Mouse (Mus musculus) activated CD4-positive, CD25-positive, alpha-beta regulatory T cell, adult 4 months (primary cell): ENCODE results near the gene Arpin. TPM values are rescaled to one million over a fixed set of nuclear protein-coding genes. Genes with fewer than 3 reads are reported as not detected.

Source experiments
- ATAC-seq: one replicate; pipeline ENCODE4 v1.8.0; 2017
- polyA plus RNA-seq, 2 experiments: library from polyadenylated mRNA; unstranded; fragments of 100-300 nt; shearing (Covaris generic); gene quantifications; one replicate each; pipeline ENCODE4 v1.2.1; 2017

The Arpin gene
- not detected for polyA plus RNA-seq

DNA sequence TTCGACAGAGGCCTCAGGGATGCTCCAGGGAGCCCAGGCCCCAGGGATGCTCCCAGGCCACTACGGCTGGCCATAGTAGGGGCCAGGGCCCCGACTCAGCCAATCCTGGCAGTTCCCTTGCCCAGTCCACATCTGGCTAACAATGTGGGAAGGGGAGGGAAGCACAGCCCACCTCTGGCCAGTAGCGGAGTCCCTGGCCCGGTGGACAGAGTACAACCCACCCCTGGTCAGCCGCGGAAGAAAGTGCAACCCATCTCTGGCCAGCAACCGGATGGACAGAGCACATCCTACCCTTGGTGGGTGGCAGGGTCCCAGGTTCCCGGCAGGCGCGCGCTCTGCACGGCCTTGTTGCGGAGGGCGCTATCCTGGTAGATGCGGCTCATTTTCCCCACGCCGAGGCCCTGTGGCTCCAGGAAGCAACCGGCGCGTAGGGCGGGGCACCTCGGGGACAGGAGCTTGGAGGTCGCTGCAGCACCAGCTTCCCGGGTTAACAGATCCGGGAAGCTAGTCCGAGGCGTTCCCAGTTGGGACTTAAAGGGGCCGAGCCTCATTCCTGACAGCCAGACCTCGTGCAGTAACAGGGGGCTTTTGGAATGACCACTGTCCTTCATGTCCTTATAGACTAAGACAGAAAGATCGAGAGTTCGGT, at the start of gene Arpin:
Gene Arpin (minus strand): TSS at position 498 of the 649 bp plus-strand sequence.
- ATAC-seq: no peak

DNA sequence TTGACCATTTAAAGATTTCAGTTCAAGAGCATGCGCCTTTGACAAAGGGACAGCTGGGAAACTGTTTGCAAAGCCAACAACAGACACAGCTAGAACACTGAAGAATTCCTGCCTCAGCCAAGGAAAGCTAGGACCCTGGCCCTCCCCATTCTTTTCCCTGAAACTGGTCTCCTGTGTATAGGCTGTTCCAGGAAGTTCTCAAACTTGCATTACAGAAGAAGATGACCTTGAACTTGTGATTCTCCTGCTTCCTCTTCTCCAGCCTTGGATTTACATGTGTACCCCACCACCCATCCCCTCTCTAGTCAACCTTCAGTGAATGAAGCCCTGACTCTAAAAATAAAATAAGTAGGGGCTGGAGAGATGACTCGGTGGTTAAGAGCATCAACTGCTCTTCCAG, 40.2 kb upstream of the Arpin start:
- no peak for ATAC-seq

DNA sequence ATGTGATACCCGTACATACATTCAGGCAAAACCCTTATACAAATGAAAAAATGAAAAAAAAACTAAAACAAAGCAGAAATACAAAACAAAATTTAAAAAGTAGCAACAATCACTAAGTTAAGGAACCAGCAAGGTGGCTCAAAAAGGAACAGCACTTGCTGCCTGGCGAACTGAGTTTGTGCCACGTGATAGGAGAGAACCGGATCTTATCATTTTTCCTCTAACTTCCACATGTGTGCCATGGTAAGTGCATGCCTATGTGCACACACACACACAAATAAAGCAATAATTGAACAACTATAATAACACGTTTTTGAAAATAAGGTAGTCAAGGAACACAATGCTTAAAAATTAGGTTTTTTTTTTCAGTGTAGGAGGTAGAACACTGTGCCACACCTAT, 37.0 kb upstream of the Arpin start:
- ATAC-seq: no peak

DNA sequence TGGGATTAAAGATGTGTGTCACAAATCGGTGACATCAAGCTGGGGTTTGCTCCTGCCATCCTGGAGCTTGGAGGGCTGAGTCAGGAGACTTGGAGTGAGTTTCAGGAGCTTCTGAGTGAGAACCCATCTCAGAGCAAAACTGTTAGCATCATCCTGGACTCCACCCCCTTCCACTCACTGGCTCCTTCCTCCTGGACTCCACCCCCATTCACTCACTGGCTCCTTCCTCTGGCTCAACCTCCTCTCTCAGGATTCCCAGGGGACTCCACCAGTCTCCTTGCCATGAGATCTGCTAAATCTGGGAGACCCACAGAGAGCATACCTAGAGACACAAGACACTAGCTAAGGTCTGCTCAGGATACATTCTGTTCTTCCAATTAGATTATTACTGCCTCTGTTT, 35.2 kb upstream of the Arpin start:
- ATAC-seq: no peak

DNA sequence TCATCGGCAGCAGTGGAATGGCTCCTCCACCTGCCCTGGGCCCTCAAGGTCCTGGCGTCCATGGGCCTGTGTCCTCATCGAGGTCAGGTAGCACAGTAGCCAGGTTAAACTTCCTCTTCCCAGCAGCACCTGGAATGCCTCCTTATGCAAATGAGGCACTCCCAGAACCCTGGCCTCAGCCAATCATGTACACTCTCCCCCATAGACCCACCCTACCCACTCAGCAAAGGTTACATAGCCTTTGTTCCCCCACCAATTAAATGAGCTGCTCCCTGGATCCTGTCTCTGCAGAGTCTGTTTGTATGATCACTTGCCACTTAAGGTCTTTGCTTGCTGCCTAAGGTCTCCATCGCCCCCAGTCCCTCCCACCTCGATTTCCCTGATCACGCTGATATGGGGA, 33.2 kb upstream of the Arpin start:
- ATAC-seq: no peak

DNA sequence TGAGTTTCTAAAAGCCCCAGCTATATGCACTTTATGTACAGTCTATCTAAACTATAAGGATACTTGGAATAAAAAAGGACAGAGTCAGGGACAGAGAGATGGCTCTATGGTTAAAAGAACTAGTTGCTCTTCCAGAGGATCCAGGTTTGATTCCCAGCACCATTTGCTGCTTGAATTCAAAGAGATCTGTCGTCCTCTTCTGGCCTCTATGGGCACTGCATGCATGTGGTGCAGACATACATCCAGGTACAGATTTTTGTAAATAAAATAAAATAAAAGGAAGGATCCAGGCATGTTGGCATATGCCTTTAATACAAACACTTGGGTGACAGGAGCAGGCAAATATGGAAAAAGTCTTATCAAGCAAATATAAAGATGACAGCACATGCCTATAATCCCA, 26.4 kb upstream of the Arpin start:
- ATAC-seq: no peak

DNA sequence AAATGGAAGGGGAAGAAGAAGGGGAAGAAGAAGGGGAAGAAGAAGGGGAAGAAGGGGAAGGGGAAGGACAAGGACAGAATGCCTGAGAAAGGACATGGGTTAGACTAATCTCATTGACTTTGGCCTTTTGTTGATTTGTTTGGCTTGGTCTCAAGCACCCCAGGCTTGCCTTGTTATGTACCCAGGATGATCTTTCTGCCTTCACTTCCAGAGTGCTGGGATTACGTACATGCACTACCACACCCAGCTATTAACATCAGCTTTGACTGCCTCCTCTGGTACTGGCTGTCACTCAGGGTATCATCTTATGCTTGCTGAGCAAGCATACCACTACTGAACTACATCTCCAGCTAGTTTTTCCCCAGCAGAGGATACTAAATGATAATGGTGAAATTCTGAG, 21.0 kb upstream of the Arpin start:
- no peak for ATAC-seq

DNA sequence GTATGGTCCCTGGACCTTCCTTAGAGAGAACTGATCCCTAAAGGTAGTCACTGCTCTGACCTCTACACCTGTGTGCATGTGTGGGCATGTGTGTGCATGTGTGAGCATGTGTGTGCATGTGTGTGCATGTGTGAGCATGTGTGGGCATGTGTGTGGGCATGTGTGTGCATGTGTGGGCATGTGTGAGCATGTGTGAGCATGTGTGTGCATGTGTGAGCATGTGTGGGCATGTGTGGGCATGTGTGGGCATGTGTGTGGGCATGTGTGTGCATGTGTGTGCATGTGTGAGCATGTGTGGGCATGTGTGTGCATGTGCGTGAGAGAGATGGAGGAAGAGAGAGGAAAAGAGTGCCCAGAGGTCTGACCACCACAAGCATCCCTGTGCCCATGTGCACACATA, 19.7 kb upstream of the Arpin start:
- no peak for ATAC-seq

DNA sequence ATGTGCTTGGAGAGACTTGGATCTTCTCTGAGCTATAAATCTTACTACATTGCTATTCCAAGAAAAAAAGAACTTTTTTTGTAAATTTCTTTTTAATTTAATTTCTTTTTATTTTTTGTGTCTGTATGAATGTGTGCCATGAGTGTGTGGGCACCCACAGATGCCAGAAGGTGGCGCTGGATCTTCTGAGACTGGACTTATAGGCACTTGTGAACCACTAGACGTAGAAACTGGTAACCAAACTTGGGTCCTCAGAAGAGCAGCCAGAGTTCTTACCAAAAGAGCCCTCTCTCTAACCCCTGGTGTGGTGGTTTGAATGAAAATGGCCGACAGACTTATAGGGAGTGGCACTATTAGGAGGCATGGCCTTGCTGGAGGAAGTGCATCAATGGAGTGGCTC, 15.9 kb upstream of the Arpin start:
- no peak for ATAC-seq

DNA sequence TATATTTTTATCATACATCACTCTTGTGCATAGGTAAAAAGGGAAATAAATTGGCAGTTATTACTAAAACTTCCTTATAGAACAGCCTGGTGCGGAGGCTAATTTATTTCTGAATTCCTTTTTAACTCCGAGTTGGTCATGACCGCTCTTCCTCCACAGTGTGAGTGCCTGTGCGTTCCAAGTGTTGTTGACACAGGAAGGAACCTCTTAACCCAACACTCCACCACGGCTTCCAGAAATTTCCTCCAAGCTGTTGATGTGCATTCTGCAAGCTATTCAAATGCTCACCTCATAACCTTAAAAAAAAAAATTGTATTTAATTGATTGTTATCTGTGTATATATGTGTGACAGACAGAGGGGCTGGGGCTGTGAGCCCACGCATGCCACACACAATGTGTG, 15.1 kb upstream of the Arpin start:
- no peak for ATAC-seq

DNA sequence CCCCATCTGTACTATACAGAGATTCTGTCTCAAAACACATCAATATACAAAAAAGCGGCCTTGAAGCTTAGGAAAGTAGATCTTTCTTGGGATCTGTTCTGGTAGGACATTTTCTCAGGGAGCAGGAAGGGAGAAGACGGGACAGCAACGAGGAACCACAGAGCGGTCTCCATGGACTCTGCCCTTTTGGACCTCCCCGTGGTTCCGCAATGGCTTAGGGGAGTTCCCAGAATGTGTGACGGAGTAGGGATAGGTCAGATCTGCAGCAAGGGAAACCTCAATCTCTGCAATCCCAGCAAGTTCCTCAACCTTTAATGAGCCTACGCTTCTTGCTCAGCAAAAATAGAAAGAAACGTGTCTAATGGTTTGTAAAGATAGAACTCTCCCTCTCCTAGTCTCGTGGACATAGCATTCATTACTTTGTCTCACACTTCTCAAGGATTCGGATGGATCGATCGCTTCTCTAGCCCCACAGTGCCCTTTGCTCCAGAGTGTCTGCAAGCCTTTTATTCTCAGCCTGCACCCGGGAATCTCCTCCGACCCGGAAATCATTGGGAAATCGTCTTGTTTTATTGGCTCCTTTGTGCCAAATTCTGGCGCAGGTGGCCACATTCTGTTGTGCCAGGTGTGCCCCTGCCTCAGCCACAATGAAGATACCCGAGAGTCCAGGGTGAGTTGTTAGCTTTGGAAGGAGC, 499 bp upstream of the Arpin start:
- no peak for ATAC-seq

DNA sequence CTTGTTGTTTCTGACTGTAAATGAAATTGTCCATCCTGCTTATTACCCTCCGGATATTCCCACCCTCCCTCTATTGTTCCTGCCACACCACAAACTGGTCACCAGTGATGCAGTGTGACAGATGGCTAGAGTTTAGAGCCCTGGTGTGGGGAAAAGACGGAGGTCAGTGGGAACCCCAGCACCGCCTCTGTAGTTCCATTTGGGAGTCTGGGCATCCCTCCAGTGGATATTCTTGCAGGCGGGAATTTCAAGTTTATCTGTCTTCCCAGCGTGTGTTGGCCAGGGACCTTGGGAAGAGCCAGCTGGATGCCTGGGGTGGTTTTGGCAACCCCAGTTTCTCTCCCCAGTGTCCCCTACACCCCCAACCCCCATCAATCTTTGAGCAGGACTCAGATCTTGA, 698 bp downstream of the Arpin start:
- no peak for ATAC-seq

DNA sequence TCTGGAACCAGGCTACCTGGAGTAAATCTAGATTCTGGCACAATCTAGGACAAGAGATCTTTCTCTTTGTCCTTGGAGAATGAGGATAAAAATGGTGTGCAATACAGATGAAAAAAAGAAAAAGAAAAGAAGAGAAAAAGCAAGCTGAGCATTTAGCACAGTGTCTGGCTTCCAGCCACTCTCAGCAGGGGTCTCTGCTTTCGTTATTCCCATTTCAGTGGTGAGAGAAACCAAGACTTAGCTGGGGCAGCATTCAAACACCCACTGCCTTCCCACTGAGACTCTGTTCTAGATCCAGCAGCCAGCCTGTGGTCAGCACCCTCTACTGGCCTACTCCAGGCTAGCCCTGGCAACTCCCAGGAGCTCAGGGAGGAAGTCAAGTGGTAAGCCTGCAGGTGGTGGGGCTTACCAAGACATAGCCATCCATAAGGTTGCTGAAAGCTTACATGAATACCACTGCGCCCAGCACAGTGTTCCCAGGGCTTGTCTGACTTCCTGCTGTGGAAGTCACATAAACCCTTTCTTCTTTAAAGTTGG, 6.6 kb downstream of the Arpin start:
- ATAC-seq: no peak

DNA sequence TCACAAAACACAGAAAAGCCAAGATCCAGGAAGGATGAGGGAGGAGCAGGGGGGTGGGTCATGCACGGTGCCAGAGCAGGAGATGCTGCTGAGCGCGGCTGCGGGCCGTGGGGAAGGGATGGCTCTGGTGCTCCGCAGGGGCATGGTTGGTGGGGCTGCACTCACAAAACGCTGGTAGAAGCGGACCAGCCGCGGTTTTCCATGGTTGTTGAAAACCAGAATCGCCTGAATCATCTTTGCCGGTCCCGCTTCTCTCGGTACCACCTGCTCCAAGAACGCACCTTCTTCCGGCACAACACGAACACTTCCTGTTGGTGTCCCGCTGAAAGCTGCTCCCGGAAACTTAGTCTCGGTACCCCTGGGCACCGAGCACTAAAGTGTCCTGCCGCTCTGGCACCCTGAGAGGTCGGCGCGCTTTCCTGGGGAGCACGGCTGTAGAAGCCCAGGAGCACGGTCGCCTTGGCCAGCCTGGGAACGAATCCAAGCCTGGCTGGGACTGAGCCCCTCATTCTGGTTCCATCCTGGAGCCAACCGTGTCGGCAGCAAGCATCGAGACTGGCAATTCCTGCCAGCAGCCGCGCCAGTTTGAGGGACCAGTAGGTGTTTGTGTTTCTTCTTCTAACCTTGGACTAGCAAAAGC, 14.7 kb downstream of the Arpin start, which contains the start of gene Ap3s2:
Gene Ap3s2 (minus strand): TSS at position 306 of the 640 bp plus-strand sequence.
- ATAC-seq: peak; percentile 98

DNA sequence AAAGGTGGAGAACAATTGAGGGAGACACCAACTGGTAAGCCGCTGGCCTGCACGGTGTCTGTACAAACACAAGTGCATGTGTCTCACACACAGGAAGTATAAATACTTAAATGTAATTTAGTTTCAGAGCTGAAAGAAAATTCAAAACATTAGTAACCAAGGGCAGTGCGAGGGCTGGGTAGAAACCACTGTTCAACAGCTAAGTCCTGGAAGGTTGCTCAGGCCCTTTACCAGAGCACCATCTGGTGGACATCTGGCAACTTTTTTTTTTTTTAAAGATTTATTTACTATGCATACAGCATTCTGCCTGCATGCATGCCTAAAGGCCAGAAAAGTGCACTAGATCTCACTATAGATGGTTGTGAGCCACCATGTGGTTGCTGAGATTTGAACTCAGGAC, 20.6 kb downstream of the Arpin start:
- ATAC-seq: no peak

DNA sequence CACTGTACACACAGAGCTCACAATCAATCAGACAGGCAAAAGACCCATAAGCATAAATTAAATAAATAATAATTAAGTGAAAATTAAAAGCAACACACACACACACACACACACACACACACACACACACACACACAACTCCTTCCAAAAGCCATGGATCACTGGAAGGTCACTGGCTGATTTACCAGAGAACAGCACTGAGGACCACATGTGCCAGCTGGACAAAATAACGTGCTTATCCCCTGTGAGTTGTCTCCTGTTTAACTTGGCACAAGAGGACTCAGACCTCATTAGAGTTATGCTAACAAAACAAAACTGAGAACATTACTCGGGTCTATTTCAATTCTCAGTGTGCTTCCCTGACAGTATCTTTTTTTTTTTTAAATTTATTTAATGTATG, 27.8 kb downstream of the Arpin start:
- no peak for ATAC-seq

DNA sequence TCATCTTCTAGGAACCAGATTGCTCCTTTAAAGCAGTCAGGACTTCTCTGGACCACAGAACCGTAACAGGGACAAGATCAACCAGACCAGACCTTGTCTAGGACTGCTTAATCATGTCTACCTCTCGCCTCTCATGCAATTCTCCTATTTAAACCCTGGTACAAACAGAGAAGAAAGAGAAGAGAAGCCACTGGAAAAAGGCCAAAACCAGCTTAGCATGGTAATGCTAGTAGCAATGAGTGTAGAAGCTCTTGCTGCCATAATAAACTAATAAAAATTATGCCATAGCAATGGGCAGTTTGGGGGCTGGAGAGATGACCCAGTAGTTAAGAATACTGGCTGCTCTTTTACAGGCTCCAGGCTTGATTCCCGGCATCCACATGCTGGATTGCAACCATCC, 28.2 kb downstream of the Arpin start:
- ATAC-seq: no peak

DNA sequence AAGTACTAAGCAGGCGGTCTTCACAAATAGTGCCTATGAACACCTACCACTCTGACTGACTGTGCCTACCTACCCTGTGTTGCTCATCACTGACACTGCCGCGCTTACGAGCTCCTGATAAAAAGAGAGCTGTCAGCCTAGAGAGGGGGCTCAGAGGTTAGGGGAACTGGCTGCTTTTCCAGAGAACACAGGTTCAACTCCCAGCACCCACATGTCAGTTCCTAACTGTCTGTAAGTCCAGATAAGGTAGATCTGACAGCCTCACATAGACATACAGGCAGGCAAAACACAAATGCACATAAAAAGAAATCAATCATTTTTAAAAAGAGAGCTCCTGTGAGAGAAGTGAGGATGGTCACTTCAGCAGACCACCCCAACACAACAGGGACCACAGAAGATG, 30.0 kb downstream of the Arpin start:
- ATAC-seq: no peak

DNA sequence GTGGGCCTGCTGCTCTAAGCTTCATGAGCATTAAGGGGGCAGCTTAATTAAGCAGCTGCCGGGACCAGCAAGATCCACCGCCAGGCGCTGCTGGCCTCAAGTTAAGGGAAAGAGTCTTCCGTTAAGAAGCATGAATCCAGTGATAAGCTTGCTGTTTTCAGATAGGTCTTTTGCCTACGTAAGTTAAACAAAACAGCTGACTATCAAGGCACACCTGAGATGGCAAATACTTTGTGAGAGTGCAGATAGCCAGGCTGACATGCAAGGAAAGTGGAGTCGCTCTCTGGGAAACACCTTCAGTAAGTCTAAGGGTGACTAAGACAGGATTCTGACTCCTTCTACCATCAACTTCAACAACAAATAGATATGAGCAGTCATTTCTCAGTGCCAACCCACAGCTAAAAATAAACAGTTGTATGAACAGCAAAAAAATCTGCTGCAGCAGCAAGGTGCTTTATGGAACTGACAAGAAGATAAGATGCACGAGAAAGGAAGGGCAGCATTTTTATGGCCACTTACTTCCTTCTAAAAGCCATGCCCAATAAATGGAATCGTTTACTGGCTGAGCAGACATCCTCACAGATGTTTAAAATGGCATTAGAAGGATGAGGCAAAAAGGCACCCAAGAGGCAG, 31.9 kb downstream of the Arpin start:
- ATAC-seq: no peak

DNA sequence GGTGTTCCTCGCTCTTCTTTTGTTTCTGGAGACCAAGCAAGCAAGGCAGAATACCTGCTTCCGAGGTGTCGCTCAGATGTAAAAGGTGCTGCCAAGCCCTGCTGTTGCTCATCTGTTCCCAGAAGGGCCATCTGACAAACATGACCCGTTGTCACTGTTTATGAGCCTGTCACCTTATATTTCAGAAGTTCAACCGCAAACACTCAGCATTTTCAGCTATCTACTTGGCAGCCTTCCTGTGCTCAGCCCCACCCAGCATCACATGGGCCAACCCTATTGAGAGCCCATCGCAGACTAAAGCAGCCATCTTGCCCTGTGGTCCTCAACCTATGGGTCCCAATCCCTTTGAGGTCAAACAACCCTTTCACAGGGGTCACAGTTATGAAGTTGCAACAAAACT, 34.4 kb downstream of the Arpin start:
- ATAC-seq: no peak

DNA sequence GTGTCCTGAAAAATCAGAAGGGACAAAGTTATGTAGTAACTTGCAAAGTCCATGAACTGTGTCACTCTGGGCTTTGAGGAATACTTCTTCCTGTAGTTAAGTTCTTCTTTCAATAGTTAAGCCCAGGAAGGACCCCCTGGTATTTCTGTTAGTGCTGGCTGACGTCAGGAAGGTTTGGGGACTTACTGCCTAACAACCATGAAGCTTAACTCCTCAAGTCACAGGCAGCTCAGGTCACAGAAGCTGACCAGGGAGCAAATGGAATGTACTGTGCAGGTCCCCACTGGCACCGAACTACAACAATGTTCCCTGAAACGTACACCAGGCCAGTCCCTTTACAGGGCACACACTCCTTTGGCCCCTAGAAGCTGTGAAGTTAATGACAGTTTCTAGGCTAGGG, 39.9 kb downstream of the Arpin start:
- ATAC-seq: no peak

DNA sequence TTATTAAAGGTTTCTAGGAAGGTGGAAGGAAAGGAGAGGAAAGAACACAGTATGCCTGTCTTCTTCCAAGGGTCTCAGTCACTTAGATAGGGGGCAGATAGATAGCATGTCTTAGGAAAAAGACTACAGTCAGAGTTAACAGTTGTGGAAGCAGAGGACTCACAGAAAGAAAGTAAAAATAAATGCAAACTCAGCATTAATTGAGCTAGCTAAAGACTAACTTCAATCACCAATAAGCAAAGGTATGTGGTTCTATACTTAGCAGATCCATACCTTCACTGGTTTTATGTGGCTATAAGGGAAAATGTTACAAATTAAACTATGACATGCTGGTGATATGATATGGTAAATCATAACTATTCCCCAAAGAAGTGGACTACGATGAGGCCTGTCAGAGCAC, 40.4 kb downstream of the Arpin start:
- no peak for ATAC-seq
